Mouse (Mus musculus): Measurements from ENCODE around the gene Catsperd. TPM values are rescaled to one million over a fixed set of nuclear protein-coding genes. Genes with fewer than 3 reads are reported as not detected.
"Not testable (repeated sequence)": the region's sequence is repeated elsewhere in the genome, so short reads cannot be mapped to it uniquely, and the experiment has no call there.

The Catsperd gene
- total RNA-seq, 2 experiments from 2014 or later = 1.5 to 2.4 TPM

DNA sequence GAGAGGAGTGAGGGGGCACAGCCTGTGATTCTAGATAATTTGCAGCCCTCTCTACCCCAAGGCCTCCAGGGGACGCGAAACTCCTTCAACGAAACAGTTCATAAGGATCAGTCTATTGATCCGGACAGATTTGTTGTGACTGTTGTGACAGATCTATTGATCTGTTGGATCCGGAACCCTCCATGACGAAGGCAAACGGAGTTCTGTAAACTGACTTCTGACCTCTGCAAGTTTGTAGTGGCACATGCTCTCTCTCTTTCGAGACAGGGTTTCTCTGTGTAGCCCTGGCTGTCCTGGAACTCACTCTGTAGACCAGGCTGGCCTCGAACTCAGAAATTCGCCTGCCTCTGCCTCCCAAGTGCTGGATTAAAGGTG lies 15.4 kb upstream of the Catsperd start:
- DNase-seq = not testable (repeated sequence)

- DNase-seq = peak; percentile 97
Measured at GRCm38 (mm10) chr17:56613236-56613844, 14.6 kb upstream of the Catsperd start, which contains the start of gene Rpl36. TSS of gene Rpl36 (plus strand) at chr17:56613416.

DNA sequence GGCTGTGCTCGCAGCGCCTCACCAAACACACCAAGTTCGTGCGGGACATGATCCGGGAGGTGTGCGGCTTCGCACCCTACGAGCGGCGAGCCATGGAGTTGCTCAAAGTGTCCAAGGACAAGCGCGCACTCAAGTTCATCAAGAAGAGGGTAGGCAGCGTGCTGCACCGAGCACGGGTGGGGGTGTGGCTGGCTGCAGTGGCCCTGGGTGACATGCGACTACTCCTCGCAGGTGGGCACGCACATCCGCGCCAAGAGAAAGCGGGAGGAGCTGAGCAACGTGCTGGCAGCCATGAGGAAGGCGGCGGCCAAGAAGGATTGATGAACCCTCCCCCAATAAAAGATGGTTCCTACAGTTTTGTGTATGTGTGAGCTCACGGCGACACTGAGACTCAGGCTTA lies 14.1 kb upstream of the Catsperd start:
- peak; percentile 56 to 59 for DNase-seq

DNA sequence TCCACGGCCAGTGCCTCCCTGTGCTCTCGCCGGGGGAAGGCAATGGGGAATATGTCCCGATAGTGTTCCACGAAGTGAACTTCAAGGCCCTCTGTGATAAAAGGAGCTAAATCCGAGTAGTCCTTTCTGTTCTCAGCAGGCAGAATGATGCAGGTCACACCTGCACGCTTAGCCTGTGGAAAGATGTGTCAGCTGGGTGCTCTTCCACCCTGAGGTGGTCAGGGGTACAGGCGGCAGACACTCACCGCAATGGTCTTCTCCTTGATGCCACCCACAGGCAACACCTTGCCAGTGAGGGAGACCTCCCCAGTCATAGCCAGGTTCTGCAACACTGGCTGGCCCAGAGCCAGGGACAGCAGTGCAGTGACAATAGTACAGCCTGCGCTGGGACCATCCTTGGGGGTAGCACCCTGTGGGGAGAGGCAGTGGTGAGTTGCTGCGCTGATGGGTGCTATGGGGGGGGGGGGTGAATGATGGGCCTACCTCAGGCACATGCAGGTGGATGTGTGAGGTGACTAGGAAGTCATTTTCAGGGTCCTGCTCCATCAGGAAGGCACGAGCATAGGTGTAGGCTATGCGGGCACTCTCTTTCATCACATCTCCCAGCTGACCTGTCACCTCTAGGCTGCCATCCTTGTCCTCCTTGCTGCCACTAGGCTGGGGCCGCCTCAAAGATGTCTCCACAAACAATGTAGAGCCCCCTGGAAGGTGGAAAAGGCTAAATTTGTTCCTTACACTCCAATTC lies 13.4 kb upstream of the Catsperd start:
- peak; percentile 58 to 67 for DNase-seq

DNA sequence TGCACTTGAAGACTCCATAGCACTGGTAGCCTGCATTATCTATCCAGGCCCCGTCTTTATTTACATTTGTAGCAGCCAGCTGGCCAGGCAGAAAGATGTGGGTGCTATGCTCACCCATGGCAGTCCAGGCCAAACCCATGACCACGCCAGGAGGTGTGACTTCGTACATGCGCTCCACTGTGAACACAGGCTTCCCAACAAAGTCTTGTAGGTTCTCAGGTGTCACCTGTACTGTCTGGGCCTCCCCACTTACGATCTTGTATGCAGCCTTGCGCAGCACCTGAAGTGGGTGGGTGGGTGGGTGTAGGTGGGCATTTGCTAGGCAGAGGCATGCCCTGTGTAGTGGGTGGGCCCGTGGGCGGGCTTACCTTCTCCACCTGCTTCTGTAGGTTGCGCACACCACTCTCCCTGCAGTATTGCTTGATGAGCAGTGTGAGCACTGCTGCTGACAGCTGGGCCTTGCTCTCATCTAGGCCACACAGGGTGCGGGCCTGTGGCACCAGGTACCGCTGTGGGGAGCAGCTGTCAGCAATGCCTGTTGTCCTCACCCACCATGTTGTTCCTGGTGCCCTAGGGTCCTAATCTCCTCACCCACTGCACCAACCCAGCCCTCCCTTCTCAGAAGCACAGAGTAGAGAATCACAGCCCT lies 12.7 kb upstream of the Catsperd start:
- no peak for DNase-seq

DNA sequence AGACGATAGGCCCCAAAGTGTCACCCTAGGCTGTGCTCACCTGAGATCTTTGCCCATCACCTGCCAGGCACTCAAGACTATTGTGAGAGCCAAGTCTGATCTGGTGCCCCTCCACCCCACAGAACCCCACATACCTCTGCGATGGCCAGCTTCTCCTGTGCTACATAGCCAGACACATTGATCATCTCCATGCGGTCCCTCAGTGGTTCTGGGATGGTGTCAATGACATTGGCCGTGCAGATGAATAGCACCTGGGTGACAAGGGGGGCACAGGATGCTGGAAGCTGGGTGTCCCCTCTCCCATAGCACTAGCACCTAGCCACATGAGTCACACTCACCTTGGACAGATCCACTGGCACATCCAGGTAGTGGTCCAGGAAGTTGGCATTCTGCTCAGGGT lies 12.2 kb upstream of the Catsperd start:
- DNase-seq = no peak

GRCm38 (mm10) chr17:56616725-56617124 lies 11.2 kb upstream of the Catsperd start:
- DNase-seq = no peak

GRCm38 (mm10) chr17:56617628-56618027 lies 10.3 kb upstream of the Catsperd start:
- no peak for DNase-seq

- peak; percentile 78 to 83 for DNase-seq
Measured at GRCm38 (mm10) chr17:56625495-56625894, 2.4 kb upstream of the Catsperd start.

GRCm38 (mm10) chr17:56626260-56626659 lies 1.7 kb upstream of the Catsperd start:
- no peak for DNase-seq

DNA sequence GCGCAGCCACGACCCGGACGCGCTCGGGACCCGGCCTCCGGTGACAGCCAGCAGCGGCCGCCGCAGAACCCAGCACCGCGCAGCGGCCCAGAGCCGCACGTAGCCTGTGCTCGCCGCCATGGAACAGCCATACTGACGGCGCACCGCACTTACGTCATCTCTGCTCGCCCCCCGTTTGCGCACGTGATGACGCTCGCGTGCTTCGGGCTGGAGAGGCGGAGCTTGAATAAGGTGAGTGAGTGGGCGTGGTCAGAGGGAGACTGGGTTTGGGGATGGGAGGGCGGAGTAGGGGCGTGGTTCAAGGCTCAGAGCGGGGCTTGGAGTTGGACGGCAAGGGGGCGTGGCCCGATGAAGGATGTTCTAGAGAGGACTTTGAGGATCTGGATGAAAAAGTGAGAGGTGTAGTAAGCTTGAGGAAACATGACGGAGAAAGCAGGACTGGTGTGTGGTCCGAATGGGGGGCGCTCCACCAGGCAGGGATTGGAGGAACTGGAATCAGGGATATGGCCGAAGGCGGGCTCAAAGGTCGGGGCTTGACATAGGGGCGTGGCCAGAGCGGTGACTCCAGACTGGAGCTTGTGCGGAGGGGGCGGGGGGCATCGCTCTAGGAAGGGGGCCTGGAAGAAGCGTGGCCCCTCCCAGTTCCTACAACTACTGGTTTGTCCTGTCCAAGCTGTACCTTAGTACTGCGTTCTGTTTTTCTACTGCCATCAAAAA lies 1.0 kb upstream of the Catsperd start, which contains the start of gene Lonp1:
Gene Lonp1 (minus strand): TSS at position 134 of the 717 bp plus-strand sequence.
- peak; percentile 97 to 98 for DNase-seq

DNA sequence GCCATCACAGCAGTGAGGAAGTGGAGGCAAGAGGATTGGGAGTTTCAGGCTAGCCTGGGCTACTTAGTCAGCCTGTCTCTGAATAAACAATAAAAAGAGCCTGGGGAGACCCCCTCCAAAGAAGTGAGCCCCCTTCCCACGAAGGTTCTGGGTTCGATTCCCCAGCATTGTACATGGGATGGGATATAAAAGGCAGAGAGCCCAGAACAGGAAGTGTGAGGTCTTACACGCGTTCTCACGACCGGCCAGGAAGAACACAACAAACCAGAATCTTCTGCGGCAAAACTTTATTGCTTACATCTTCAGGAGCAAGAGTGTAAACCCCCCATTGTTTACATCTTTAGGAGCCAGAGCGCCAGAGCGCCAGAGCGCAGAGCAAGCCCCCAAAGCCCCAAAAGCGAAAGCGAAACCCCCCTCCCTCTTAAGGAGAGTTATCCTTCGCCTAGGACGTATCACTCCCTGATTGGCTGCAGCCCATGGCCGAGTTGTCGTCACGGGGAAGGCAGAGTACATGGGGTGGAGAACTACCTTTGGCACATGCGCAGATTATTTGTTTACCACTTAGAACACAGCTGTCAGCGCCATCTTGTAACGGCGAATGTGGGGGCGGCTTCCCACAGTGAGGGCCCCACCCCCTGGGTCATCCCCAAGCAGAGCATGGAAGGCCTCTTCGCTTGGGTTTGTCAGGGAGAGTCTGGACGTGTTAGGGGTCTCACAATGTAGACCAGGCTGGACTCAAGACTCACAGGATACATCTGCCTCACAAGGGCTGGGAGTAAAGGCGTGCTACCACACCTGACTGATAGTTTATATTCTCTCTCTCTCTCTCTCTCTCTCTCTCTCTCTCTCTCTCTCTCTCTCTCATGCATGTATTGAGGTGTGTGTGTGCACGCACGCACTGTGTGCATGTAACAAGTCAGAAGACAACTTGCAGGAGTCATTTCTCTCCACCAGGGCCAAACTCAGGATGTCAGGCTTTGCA lies 2.1 kb downstream of the Catsperd start:
- DNase-seq = not testable (repeated sequence)

DNA sequence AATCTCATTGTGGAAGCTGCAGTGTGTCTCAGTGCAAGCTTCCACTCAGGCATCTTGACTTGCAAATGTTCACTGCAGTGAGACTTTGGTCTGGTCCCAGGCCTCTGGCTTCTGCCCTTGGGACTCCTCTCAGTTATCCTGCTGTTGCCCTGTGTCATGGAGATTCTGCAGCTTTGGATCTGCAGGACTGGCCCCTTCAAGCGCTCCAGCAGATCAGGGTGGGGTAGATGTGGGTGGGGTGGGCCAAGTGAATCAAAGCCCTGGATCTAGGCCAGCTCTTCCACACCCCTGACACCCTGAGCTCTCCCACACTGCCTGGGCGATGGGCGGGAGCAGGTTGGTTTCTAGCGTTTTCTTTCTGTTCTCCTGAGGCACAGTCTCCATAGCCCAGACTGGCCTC lies 3.9 kb downstream of the Catsperd start:
- no peak for DNase-seq

DNA sequence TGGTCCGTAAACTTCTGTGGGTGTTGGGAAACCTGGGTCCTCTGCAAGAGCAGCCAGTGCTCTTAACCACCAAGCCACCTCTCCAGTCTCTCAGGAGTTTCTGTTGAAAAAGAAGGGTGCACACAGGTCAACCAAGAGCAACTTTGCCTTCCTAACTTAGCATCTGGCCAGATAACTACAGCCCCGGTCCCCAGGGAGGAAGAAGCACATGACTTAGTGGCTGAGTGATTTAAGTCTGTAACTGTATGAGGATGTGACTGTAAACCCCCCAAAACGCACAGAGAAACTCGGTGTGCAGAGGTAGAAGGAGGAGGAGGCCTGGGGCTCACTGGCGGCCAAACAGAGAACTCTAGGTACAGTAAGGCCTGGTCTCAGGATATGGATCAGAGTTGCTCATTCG lies 6.1 kb downstream of the Catsperd start:
- peak in 1 of 2 experiments; percentile 30 for DNase-seq

DNA sequence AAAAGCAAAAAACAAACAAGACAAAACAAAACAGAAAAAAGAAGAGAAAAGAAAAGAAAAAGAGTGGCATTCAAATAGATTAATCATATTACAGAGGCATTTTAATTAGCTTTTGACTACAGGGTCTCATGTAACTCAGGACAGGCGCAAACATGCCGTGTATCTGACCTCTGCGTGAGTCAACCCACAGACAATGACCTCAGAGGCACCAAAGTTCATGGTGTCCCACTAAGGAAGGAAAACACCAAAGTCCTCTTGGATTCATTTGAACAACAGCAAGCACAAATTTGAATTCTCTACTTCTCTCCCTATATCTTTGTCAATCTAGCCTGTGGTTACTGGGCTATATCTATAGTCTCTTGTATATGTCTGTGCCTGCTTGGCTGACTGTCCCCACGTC lies 15.3 kb downstream of the Catsperd start:
- no peak for DNase-seq

DNA sequence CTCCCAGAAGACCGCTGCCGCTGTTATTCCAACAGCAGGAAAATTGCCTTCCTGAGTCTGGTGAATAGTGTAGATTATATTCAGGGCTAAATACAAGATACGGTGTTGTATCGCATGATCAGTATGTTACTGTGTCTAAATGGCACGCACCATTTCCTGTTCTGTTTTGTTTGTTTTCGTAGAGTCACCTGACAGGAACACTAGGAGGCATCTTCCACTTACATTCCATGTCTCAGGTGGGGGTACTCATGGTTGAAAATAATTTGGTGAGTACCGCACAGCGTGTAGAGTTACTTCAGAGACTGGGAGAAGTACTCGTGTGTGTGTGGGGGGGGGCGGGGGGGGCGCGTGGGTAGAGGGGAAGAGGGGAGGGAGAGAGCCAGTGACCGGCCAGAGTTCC lies 19.6 kb downstream of the Catsperd start:
- no peak for DNase-seq

- DNase-seq = no peak
Measured at GRCm38 (mm10) chr17:56651801-56652200, 23.9 kb downstream of the Catsperd start.

GRCm38 (mm10) chr17:56654771-56655170 lies 26.8 kb downstream of the Catsperd start:
- DNase-seq = peak in 1 of 2 experiments; percentile 36

GRCm38 (mm10) chr17:56655311-56655710 lies 27.4 kb downstream of the Catsperd start:
- peak; percentile 55 to 61 for DNase-seq

GRCm38 (mm10) chr17:56656171-56656570 lies 28.2 kb downstream of the Catsperd start:
- no peak for DNase-seq

DNA sequence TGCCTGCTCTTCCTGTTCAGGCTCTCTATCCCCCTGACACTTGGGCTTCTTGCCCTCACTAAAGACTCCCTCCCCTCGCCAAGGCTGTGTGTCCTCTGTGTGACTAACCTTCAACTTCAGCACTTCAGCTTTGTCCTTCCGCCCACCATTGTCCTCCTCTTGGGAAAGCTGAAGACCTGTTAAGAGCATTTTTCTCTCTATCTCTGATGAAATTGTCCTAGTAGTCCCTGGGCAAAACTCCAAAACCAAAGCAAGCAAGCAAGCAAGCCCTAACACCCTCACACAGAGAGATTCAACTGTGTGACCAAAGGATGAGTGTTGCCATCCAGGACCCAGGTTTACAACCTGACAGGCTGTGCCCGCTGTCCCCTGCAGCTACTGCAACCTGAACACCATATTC lies 35.7 kb downstream of the Catsperd start:
- DNase-seq = no peak

Data from adrenal gland, postnatal 36 days (tissue).